Mouse (Mus musculus): ENCODE data around the gene Gltp. TPM values are rescaled to one million over a fixed set of nuclear protein-coding genes. Genes with fewer than 3 reads are reported as not detected.

The Gltp gene
- total RNA-seq, 2 experiments from 2014 or later: 24.3 to 32.4 TPM

GRCm38 (mm10) chr5:114667228-114667856 lies 23.4 kb downstream of the Gltp start:
- peak; percentile 98 to 99 for DNase-seq (ENCODE audit: low spot score in 2 of 2)
- intact Hi-C loops (cut with DNase I): loop anchor here (1.0 kb wide), 1 partner anchor 28 kb away; no protein-coding TSS in a partner anchor

- DNase-seq (ENCODE audit: low spot score in 2 of 2): no peak
- intact Hi-C loops (cut with DNase I): loop anchor here (1.0 kb wide), 1 partner anchor 27 kb away; no protein-coding TSS in a partner anchor
These were observed 24.1 kb downstream of the Gltp start for GRCm38 (mm10) chr5:114666659-114667058.

GRCm38 (mm10) chr5:114664750-114665149 lies 26.0 kb downstream of the Gltp start:
- no peak for DNase-seq (ENCODE audit: low spot score in 2 of 2)
- intact Hi-C loops (cut with DNase I): no loop called here

- intact Hi-C loops (cut with DNase I): no loop called here
- DNase-seq (ENCODE audit: low spot score in 2 of 2): no peak
These were observed 26.6 kb downstream of the Gltp start for GRCm38 (mm10) chr5:114664139-114664538.

- DNase-seq (ENCODE audit: low spot score in 2 of 2): no peak
- intact Hi-C loops (cut with DNase I): no loop called here
These were observed 29.8 kb downstream of the Gltp start for GRCm38 (mm10) chr5:114661029-114661428.

- intact Hi-C loops (cut with DNase I): no loop called here
- no peak for DNase-seq (ENCODE audit: low spot score in 2 of 2)
These were observed 32.5 kb downstream of the Gltp start, which contains the start of gene Trpv4 for GRCm38 (mm10) chr5:114658255-114658654. Gene Trpv4 (minus strand): TSS chr5:114658421.

GRCm38 (mm10) chr5:114657426-114657825 lies 33.4 kb downstream of the Gltp start:
- intact Hi-C loops (cut with DNase I): no loop called here
- DNase-seq (ENCODE audit: low spot score in 2 of 2): no peak

GRCm38 (mm10) chr5:114656305-114656704 lies 34.5 kb downstream of the Gltp start:
- DNase-seq (ENCODE audit: low spot score in 2 of 2): no peak
- intact Hi-C loops (cut with DNase I): no loop called here

GRCm38 (mm10) chr5:114655721-114656120 lies 35.1 kb downstream of the Gltp start:
- intact Hi-C loops (cut with DNase I): no loop called here
- DNase-seq (ENCODE audit: low spot score in 2 of 2): no peak

GRCm38 (mm10) chr5:114653656-114654437 lies 36.9 kb downstream of the Gltp start:
- DNase-seq (ENCODE audit: low spot score in 2 of 2): no peak
- intact Hi-C loops (cut with DNase I): no loop called here

GRCm38 (mm10) chr5:114651449-114651848 lies 39.3 kb downstream of the Gltp start:
- intact Hi-C loops (cut with DNase I): no loop called here
- DNase-seq (ENCODE audit: low spot score in 2 of 2): no peak

- intact Hi-C loops (cut with DNase I): no loop called here
- DNase-seq (ENCODE audit: low spot score in 2 of 2): no peak
These were observed 39.8 kb downstream of the Gltp start for GRCm38 (mm10) chr5:114651002-114651401.

- DNase-seq (ENCODE audit: low spot score in 2 of 2): no peak
- intact Hi-C loops (cut with DNase I): no loop called here
These were observed 42.0 kb downstream of the Gltp start for GRCm38 (mm10) chr5:114648728-114649311.

GRCm38 (mm10) chr5:114647211-114647974 lies 43.4 kb downstream of the Gltp start:
- no peak for DNase-seq (ENCODE audit: low spot score in 2 of 2)
- intact Hi-C loops (cut with DNase I): no loop called here

- no peak for DNase-seq (ENCODE audit: low spot score in 2 of 2)
- intact Hi-C loops (cut with DNase I): no loop called here
These were observed 44.9 kb downstream of the Gltp start for GRCm38 (mm10) chr5:114645916-114646315.

- DNase-seq (ENCODE audit: low spot score in 2 of 2): no peak
- intact Hi-C loops (cut with DNase I): no loop called here
These were observed 45.9 kb downstream of the Gltp start for GRCm38 (mm10) chr5:114644918-114645317.

GRCm38 (mm10) chr5:114640809-114641208 lies 50.0 kb downstream of the Gltp start:
- intact Hi-C loops (cut with DNase I): no loop called here
- DNase-seq (ENCODE audit: low spot score in 2 of 2): no peak

- intact Hi-C loops (cut with DNase I): loop anchor here (1.0 kb wide), 1 partner anchor 28 kb away; no protein-coding TSS in a partner anchor
- DNase-seq (ENCODE audit: low spot score in 2 of 2): no peak
These were observed 51.2 kb downstream of the Gltp start for GRCm38 (mm10) chr5:114639645-114639957.

GRCm38 (mm10) chr5:114638769-114639644 lies 51.8 kb downstream of the Gltp start:
- DNase-seq (ENCODE audit: low spot score in 2 of 2): peak; percentile 67 to 81
- intact Hi-C loops (cut with DNase I): loop anchor here (1.0 kb wide), 1 partner anchor 28 kb away; no protein-coding TSS in a partner anchor

Data from left cerebral cortex, postnatal 36 days (tissue).